Mouse (Mus musculus): ENCODE data around the gene Gpi1. TPM values are rescaled to one million over a fixed set of nuclear protein-coding genes. Genes with fewer than 3 reads are reported as not detected.
"Not testable (repeated sequence)": the region's sequence is repeated elsewhere in the genome, so short reads cannot be mapped to it uniquely, and the experiment has no call there.

Gpi1 gene
- polyA plus RNA-seq, 1 experiment from 2014 or later, result 429 TPM

GRCm38 (mm10) chr7:34208027-34208745 lies 21.9 kb downstream of the Gpi1 start:
- H3K4me3 ChIP-seq (ENCODE audit: low read depth, low read length), result no peak overlapping the region
- no peak overlapping the region for H3K9ac ChIP-seq (ENCODE audit: low read length)
- H3K27me3 ChIP-seq (replicated peaks; ENCODE audit: control insufficient read depth, insufficient read depth, low read length), result no peaks in the 10 kb centered on the region
- 92% methylated on average over 9 of the region's 9 CpGs for WGBS
- no peak for ATAC-seq (replicated peaks; ENCODE audit: low FRiP score, low TSS enrichment, low read depth)
- no peaks in the 10 kb centered on the region for H3K4me1 ChIP-seq (replicated peaks; ENCODE audit: control insufficient read depth, insufficient read depth, low read length)
- H3K9me3 ChIP-seq (ENCODE audit: control insufficient read depth, low read length), result no peaks in the 10 kb centered on the region
- H3K36me3 ChIP-seq (ENCODE audit: control insufficient read depth, insufficient read depth, low read length), result peaks cover 98% of the 10 kb centered on the region
- no peak overlapping the region for H3K27ac ChIP-seq (ENCODE audit: low read depth)
- DNase-seq (ENCODE audit: low spot score), result no peak
- H3K4me2 ChIP-seq (ENCODE audit: low read length), result no peak overlapping the region

- Histone ChIP-seq H3K4me3 (ENCODE audit: low read depth, low read length) (no peak overlapping the region), H3K27me3 (replicated peaks; ENCODE audit: control insufficient read depth, insufficient read depth, low read length) (no peaks in the 10 kb centered on the region), H3K9me3 (ENCODE audit: control insufficient read depth, low read length) (no peaks in the 10 kb centered on the region), H3K36me3 (ENCODE audit: control insufficient read depth, insufficient read depth, low read length) (peaks cover 98% of the 10 kb centered on the region), H3K4me1 (replicated peaks; ENCODE audit: control insufficient read depth, insufficient read depth, low read length) (no peaks in the 10 kb centered on the region), H3K9ac (ENCODE audit: low read length) (no peak overlapping the region), H3K27ac (ENCODE audit: low read depth) (no peak overlapping the region), H3K4me2 (ENCODE audit: low read length) (no peak overlapping the region)
- DNase-seq (ENCODE audit: low spot score) (no peak), ATAC-seq (replicated peaks; ENCODE audit: low FRiP score, low TSS enrichment, low read depth) (no peak)
- 93% methylated on average over 6 of the region's 6 CpGs for WGBS
These were observed 23.8 kb downstream of the Gpi1 start for GRCm38 (mm10) chr7:34206331-34206730.

GRCm38 (mm10) chr7:34202147-34202546 lies 28.0 kb downstream of the Gpi1 start:
- not testable (repeated sequence) for ATAC-seq (replicated peaks; ENCODE audit: low FRiP score, low TSS enrichment, low read depth); H3K4me2 ChIP-seq (ENCODE audit: low read length)

GRCm38 (mm10) chr7:34200829-34201228 lies 29.3 kb downstream of the Gpi1 start:
- H3K4me3 ChIP-seq (ENCODE audit: low read depth, low read length), result no peak overlapping the region

More at GRCm38 (mm10) chr7:34202147-34202546, 28.0 kb downstream of the Gpi1 start:
- peaks cover 66% of the 10 kb centered on the region for H3K36me3 ChIP-seq (ENCODE audit: control insufficient read depth, insufficient read depth, low read length)
- not testable (repeated sequence) for H3K4me1 ChIP-seq (replicated peaks; ENCODE audit: control insufficient read depth, insufficient read depth, low read length); H3K9ac ChIP-seq (ENCODE audit: low read length); H3K4me3 ChIP-seq (ENCODE audit: low read depth, low read length); DNase-seq (ENCODE audit: low spot score); H3K27ac ChIP-seq (ENCODE audit: low read depth); H3K9me3 ChIP-seq (ENCODE audit: control insufficient read depth, low read length); H3K27me3 ChIP-seq (replicated peaks; ENCODE audit: control insufficient read depth, insufficient read depth, low read length)
- WGBS, result 93% methylated on average over 10 of the region's 10 CpGs

GRCm38 (mm10) chr7:34198346-34198745 lies 31.8 kb downstream of the Gpi1 start:
- H3K9me3 ChIP-seq (ENCODE audit: control insufficient read depth, low read length), result no peaks in the 10 kb centered on the region
- no peak overlapping the region for H3K27ac ChIP-seq (ENCODE audit: low read depth)
- ATAC-seq (replicated peaks; ENCODE audit: low FRiP score, low TSS enrichment, low read depth), result no peak
- H3K4me3 ChIP-seq (ENCODE audit: low read depth, low read length), result no peak overlapping the region
- DNase-seq (ENCODE audit: low spot score), result no peak
- no peaks in the 10 kb centered on the region; the same call in 1 of the 2 replicates for H3K4me1 ChIP-seq (replicated peaks; ENCODE audit: control insufficient read depth, insufficient read depth, low read length)
- no peaks in the 10 kb centered on the region for H3K27me3 ChIP-seq (replicated peaks; ENCODE audit: control insufficient read depth, insufficient read depth, low read length)
- H3K4me2 ChIP-seq (ENCODE audit: low read length), result no peak overlapping the region
- no peak overlapping the region for H3K9ac ChIP-seq (ENCODE audit: low read length)
- peaks cover 36% of the 10 kb centered on the region for H3K36me3 ChIP-seq (ENCODE audit: control insufficient read depth, insufficient read depth, low read length)
- 43% methylated on average over 3 of the region's 3 CpGs for WGBS

More at GRCm38 (mm10) chr7:34200829-34201228, 29.3 kb downstream of the Gpi1 start:
- DNase-seq (ENCODE audit: low spot score) (no peak), ATAC-seq (replicated peaks; ENCODE audit: low FRiP score, low TSS enrichment, low read depth) (no peak)
- Histone ChIP-seq H3K4me2 (ENCODE audit: low read length) (no peak overlapping the region), H3K36me3 (ENCODE audit: control insufficient read depth, insufficient read depth, low read length) (peaks cover 53% of the 10 kb centered on the region), H3K27ac (ENCODE audit: low read depth) (no peak overlapping the region), H3K9me3 (ENCODE audit: control insufficient read depth, low read length) (no peaks in the 10 kb centered on the region), H3K9ac (ENCODE audit: low read length) (no peak overlapping the region), H3K4me1 (replicated peaks; ENCODE audit: control insufficient read depth, insufficient read depth, low read length) (no peaks in the 10 kb centered on the region), H3K27me3 (replicated peaks; ENCODE audit: control insufficient read depth, insufficient read depth, low read length) (no peaks in the 10 kb centered on the region)
- 95% methylated on average over 2 of the region's 2 CpGs for WGBS

GRCm38 (mm10) chr7:34196132-34197128 lies 33.7 kb downstream of the Gpi1 start, which contains the start of gene Pdcd2l:
TSS of gene Pdcd2l (minus strand) at chr7:34196661.
- Histone ChIP-seq H3K27me3 (replicated peaks; ENCODE audit: control insufficient read depth, insufficient read depth, low read length) (no peaks in the 10 kb centered on the region), H3K9me3 (ENCODE audit: control insufficient read depth, low read length) (no peaks in the 10 kb centered on the region), H3K27ac (ENCODE audit: low read depth) (peak within 1 kb of the TSS; percentile 62; the same call in 1 of the 2 replicates), H3K4me2 (ENCODE audit: low read length) (peak within 1 kb of the TSS; percentile 84), H3K4me1 (replicated peaks; ENCODE audit: control insufficient read depth, insufficient read depth, low read length) (no peaks in the 10 kb centered on the region; the same call in 1 of the 2 replicates), H3K9ac (ENCODE audit: low read length) (peak within 1 kb of the TSS; percentile 91), H3K4me3 (ENCODE audit: low read depth, low read length) (peak within 1 kb of the TSS; percentile 97), H3K36me3 (ENCODE audit: control insufficient read depth, insufficient read depth, low read length) (peaks cover 32% of the 10 kb centered on the region)
- ATAC-seq (replicated peaks; ENCODE audit: low FRiP score, low TSS enrichment, low read depth) (peak; percentile 94), DNase-seq (ENCODE audit: low spot score) (peak; percentile 95)
- 3% methylated on average over 67 of the region's 70 CpGs for WGBS

- peak overlapping the region; percentile 84 for H3K4me2 ChIP-seq (ENCODE audit: low read length)
- H3K9me3 ChIP-seq (ENCODE audit: control insufficient read depth, low read length), result no peaks in the 10 kb centered on the region
- peak overlapping the region; percentile 97 for H3K4me3 ChIP-seq (ENCODE audit: low read depth, low read length)
- H3K4me1 ChIP-seq (replicated peaks; ENCODE audit: control insufficient read depth, insufficient read depth, low read length), result no peaks in the 10 kb centered on the region; the same call in 1 of the 2 replicates
- H3K27me3 ChIP-seq (replicated peaks; ENCODE audit: control insufficient read depth, insufficient read depth, low read length), result no peaks in the 10 kb centered on the region
- H3K27ac ChIP-seq (ENCODE audit: low read depth), result no peak overlapping the region
- ATAC-seq (replicated peaks; ENCODE audit: low FRiP score, low TSS enrichment, low read depth) (no peak), DNase-seq (ENCODE audit: low spot score) (no peak)
- peaks cover 24% of the 10 kb centered on the region for H3K36me3 ChIP-seq (ENCODE audit: control insufficient read depth, insufficient read depth, low read length)
- 52% methylated on average over 3 of the region's 3 CpGs for WGBS
- peak overlapping the region; percentile 91 for H3K9ac ChIP-seq (ENCODE audit: low read length)
These were observed 34.5 kb downstream of the Gpi1 start for GRCm38 (mm10) chr7:34195632-34196031.

- DNase-seq (ENCODE audit: low spot score) (no peak), ATAC-seq (replicated peaks; ENCODE audit: low FRiP score, low TSS enrichment, low read depth) (no peak)
- Histone ChIP-seq H3K4me1 (replicated peaks; ENCODE audit: control insufficient read depth, insufficient read depth, low read length) (no peaks in the 10 kb centered on the region; the same call in 1 of the 2 replicates), H3K36me3 (ENCODE audit: control insufficient read depth, insufficient read depth, low read length) (peaks cover 43% of the 10 kb centered on the region), H3K27ac (ENCODE audit: low read depth) (no peak overlapping the region), H3K27me3 (replicated peaks; ENCODE audit: control insufficient read depth, insufficient read depth, low read length) (no peaks in the 10 kb centered on the region), H3K9ac (ENCODE audit: low read length) (no peak overlapping the region), H3K4me2 (ENCODE audit: low read length) (no peak overlapping the region), H3K9me3 (ENCODE audit: control insufficient read depth, low read length) (no peaks in the 10 kb centered on the region), H3K4me3 (ENCODE audit: low read depth, low read length) (no peak overlapping the region)
- 93% methylated on average over 6 of the region's 6 CpGs for WGBS
These were observed 37.3 kb downstream of the Gpi1 start for GRCm38 (mm10) chr7:34192825-34193224.

Measured in intestine, embryonic 14.5 days (tissue).